ENCODE assay signal across 23 mouse cellular contexts in genomic region chr11:84290781-84291180, GRCm38 (mm10).
DNase-seq lines count a peak whose midpoint lies in the region; ATAC-seq and TF ChIP-seq lines count a peak whose summit lies in the region.
"Had no signal": no experiment of that assay in that cellular context is flagged by ENCODE, and none has a peak within 500 bp of the region (broad histone marks: within the 10 kb centered on the region; RNA-seq: fewer than 3 reads in every experiment).

No protein-coding gene starts in this region.

- H3K36me3 ChIP-seq in heart, embryonic 13.5 days: peaks cover 6% of the 10 kb centered on the region; the same call in 1 of the 2 replicates
- peaks cover 3% of the 10 kb centered on the region for H3K36me3 ChIP-seq in heart, adult 2 months (ENCODE audit: control insufficient read depth, insufficient read depth, low read length)
- H3K36me3 ChIP-seq in kidney, postnatal 0 days (ENCODE audit: insufficient read depth, low read length): no peaks in the 10 kb centered on the region
- H3K36me3 ChIP-seq: neural tube, embryonic 12.5 days had no signal

- TF ChIP-seq EP300 in heart, adult 2 months (IDR thresholded peaks at IDR 0.05; ENCODE audit: insufficient read depth, low read depth, low read length): no peak

- no peak for TF ChIP-seq CTCF in heart, adult 2 months (IDR thresholded peaks at IDR 0.05)
- no peak for TF ChIP-seq CTCF in kidney, postnatal 0 days (IDR thresholded peaks at IDR 0.05; ENCODE audit: low read depth)

- H3K79me2 ChIP-seq in heart, adult 2 months (replicated peaks; ENCODE audit: control insufficient read depth, insufficient read depth, low read length): no peaks in the 10 kb centered on the region

- peak; percentile 20 for DNase-seq in adrenal gland, postnatal 10 days
- DNase-seq in adrenal gland, postnatal 25 days: no peak
- no peak for DNase-seq in heart, adult 2 months
- peak; percentile 14 for DNase-seq in kidney, postnatal 0 days (ENCODE audit: low spot score)
- no peak for DNase-seq in kidney, postnatal 14 days
- DNase-seq in skeletal muscle tissue, adult 2 months (ENCODE audit: low read depth, low spot score): peak; percentile 9
- DNase-seq: cerebellum, adult 2 months; cerebellum, postnatal 25 days; forebrain, postnatal 0 days; gastrocnemius, postnatal 36 days; kidney, adult 11 months; layer of hippocampus, adult 9-11 months; lung, postnatal 4 days; right cerebral cortex, postnatal 14 days; spleen, adult 18-20 months; thymus, postnatal 25 days had no signal

- H3K4me1 ChIP-seq in heart, embryonic 13.5 days: peaks cover 31% of the 10 kb centered on the region
- H3K4me1 ChIP-seq in heart, adult 2 months (ENCODE audit: control insufficient read depth, insufficient read depth, low read length): peaks cover 2% of the 10 kb centered on the region
- no peaks in the 10 kb centered on the region for H3K4me1 ChIP-seq in kidney, postnatal 0 days (replicated peaks; ENCODE audit: insufficient read depth, low read length)
- H3K4me1 ChIP-seq: embryonic facial prominence, embryonic 12.5 days; limb, embryonic 13.5 days; midbrain, embryonic 15.5 days; neural tube, embryonic 12.5 days had no signal

- 33% methylated on average over 3 of the region's 3 CpGs for WGBS in heart, embryonic 13.5 days
- 23% methylated on average over 3 of the region's 3 CpGs for WGBS in heart, adult 2 months
- 40% methylated on average over 3 of the region's 3 CpGs for WGBS in kidney, postnatal 0 days

- no peaks in the 10 kb centered on the region for H3K27me3 ChIP-seq in heart, embryonic 13.5 days (replicated peaks)
- no peaks in the 10 kb centered on the region for H3K27me3 ChIP-seq in heart, adult 2 months (ENCODE audit: control insufficient read depth, insufficient read depth, low read length)
- H3K27me3 ChIP-seq in kidney, postnatal 0 days (ENCODE audit: insufficient read depth, low read length): no peaks in the 10 kb centered on the region
- H3K27me3 ChIP-seq: embryonic facial prominence, embryonic 12.5 days; hindbrain, embryonic 13.5 days; limb, embryonic 13.5 days; midbrain, embryonic 15.5 days; neural tube, embryonic 12.5 days had no signal

- no peak for ATAC-seq in heart, embryonic 13.5 days (ENCODE audit: extremely low read depth, insufficient number of reproducible peaks, low FRiP score, low TSS enrichment)
- ATAC-seq in kidney, postnatal 0 days (replicated peaks; ENCODE audit: low FRiP score, low read depth): no peak
- ATAC-seq: forebrain, postnatal 0 days; midbrain, embryonic 15.5 days had no signal

- H3K9ac ChIP-seq in heart, embryonic 13.5 days: no peak overlapping the region
- no peak overlapping the region for H3K9ac ChIP-seq in heart, adult 2 months (ENCODE audit: low read depth, low read length)
- no peak overlapping the region for H3K9ac ChIP-seq in kidney, postnatal 0 days (ENCODE audit: low read depth, low read length)
- H3K9ac ChIP-seq: embryonic facial prominence, embryonic 12.5 days; forebrain, postnatal 0 days; hindbrain, embryonic 13.5 days; limb, embryonic 13.5 days; liver, embryonic 14.5 days; midbrain, embryonic 15.5 days; neural tube, embryonic 12.5 days had no signal

- intact Hi-C loops in heart, adult 2 months (cut with DNase I): no loop called here

- H3K9me3 ChIP-seq in heart, embryonic 13.5 days: no peaks in the 10 kb centered on the region
- H3K9me3 ChIP-seq in kidney, postnatal 0 days (replicated peaks; ENCODE audit: low read length): no peaks in the 10 kb centered on the region
- H3K9me3 ChIP-seq: embryonic facial prominence, embryonic 12.5 days; hindbrain, embryonic 13.5 days; limb, embryonic 13.5 days; midbrain, embryonic 15.5 days; neural tube, embryonic 12.5 days had no signal

- H3K27ac ChIP-seq in heart, embryonic 13.5 days (replicated peaks): peak overlapping the region; percentile 49
- H3K27ac ChIP-seq in heart, adult 2 months: no peak overlapping the region
- H3K27ac ChIP-seq in kidney, postnatal 0 days: no peak overlapping the region
- H3K27ac ChIP-seq: embryonic facial prominence, embryonic 12.5 days; hindbrain, embryonic 13.5 days; limb, embryonic 13.5 days; liver, embryonic 14.5 days; midbrain, embryonic 15.5 days; neural tube, embryonic 12.5 days had no signal

- H3K4me3 ChIP-seq in heart, embryonic 13.5 days: no peak overlapping the region
- H3K4me3 ChIP-seq in heart, adult 2 months: no peak overlapping the region
- no peak overlapping the region for H3K4me3 ChIP-seq in kidney, postnatal 0 days (replicated peaks; ENCODE audit: low read depth, low read length)
- H3K4me3 ChIP-seq: embryonic facial prominence, embryonic 12.5 days; hindbrain, embryonic 13.5 days; limb, embryonic 13.5 days; midbrain, embryonic 15.5 days; neural tube, embryonic 12.5 days had no signal

- TF ChIP-seq POLR2A in heart, adult 2 months (IDR thresholded peaks at IDR 0.05; ENCODE audit: insufficient read depth, low read depth, low read length): no peak

- H3K4me2 ChIP-seq in heart, embryonic 13.5 days: peak overlapping the region; percentile 44; the same call in 1 of the 2 replicates
- no peak overlapping the region for H3K4me2 ChIP-seq in kidney, postnatal 0 days (ENCODE audit: low read length)
- H3K4me2 ChIP-seq: embryonic facial prominence, embryonic 12.5 days; hindbrain, embryonic 13.5 days; limb, embryonic 13.5 days; midbrain, embryonic 15.5 days; neural tube, embryonic 12.5 days had no signal

Comparison
In these comparisons a context has a peak if more than half of its experiments do, and no peak if none do; other contexts are left out.
1. DNase-seq: peak in adrenal gland, postnatal 10 days (single experiment), kidney, postnatal 0 days (single experiment) and skeletal muscle tissue, adult 2 months (single experiment); none in adrenal gland, postnatal 25 days (single experiment), heart, adult 2 months (0 of 2) and kidney, postnatal 14 days (single experiment).